Mouse (Mus musculus) MEL (cell line): Measurements from ENCODE around the gene Il1f8. TPM values are rescaled to one million over a fixed set of nuclear protein-coding genes. Genes with fewer than 3 reads are reported as not detected.
"Not testable (repeated sequence)": the region's sequence is repeated elsewhere in the genome, so short reads cannot be mapped to it uniquely, and the experiment has no call there.

ENCODE experiments used
- DNase-seq: peaks from one replicate; pipeline ENCODE4 v3.0.0; 2011; ENCODE audit warnings: low read depth, low spot score
- H3K27ac ChIP-seq: 2 replicates; pipeline ENCODE4 v1.5.1; 2012; ENCODE audit warnings: low read depth, mild to moderate bottlenecking, control low read depth, low read length, moderate library complexity; ENCODE audit not compliant: control insufficient read depth
- H3K27me3 ChIP-seq, 2 experiments: fragments of 150-350 bp in 1 of 2; sonication (generic) in 1 of 2; 2 replicates each; pipeline ENCODE4 v1.6.1; 2012; ENCODE audit warnings: low read length in 2 of 2, mild to moderate bottlenecking in 2 of 2, improper control_type of control experiment in 1 of 2, moderate library complexity in 1 of 2; ENCODE audit not compliant: insufficient read depth in 2 of 2, control insufficient read depth in 1 of 2
- H3K36me3 ChIP-seq, 2 experiments: 2 replicates each; pipeline ENCODE4 v1.6.1; 2012 to 2014; ENCODE audit warnings: low read length in 2 of 2, improper control_type of control experiment in 1 of 2, inconsistent platforms in 1 of 2, mild to moderate bottlenecking in 1 of 2; ENCODE audit not compliant: insufficient read depth in 2 of 2, control insufficient read depth in 1 of 2
- H3K4me1 ChIP-seq, 2 experiments: fragments of 150-350 bp in 1 of 2; sonication (generic) in 1 of 2; 2 replicates each; pipeline ENCODE4 v1.6.1; 2012; ENCODE audit warnings: low read length in 2 of 2, improper control_type of control experiment in 1 of 2, mild to moderate bottlenecking in 1 of 2; ENCODE audit not compliant: insufficient read depth in 2 of 2, control insufficient read depth in 1 of 2
- H3K4me3 ChIP-seq, 2 experiments: fragments of 150-350 bp in 1 of 2; sonication (generic) in 1 of 2; 2 replicates each; pipeline ENCODE4 v1.5.1; 2012; ENCODE audit warnings: low read depth in 2 of 2, low read length in 2 of 2, mild to moderate bottlenecking in 2 of 2, moderate library complexity in 2 of 2, control low read depth in 1 of 2, improper control_type of control experiment in 1 of 2; ENCODE audit not compliant: control insufficient read depth in 1 of 2, insufficient read depth in 1 of 2
- H3K79me2 ChIP-seq: 2 replicates; pipeline ENCODE4 v1.6.1; 2012; ENCODE audit warnings: mild to moderate bottlenecking, low read length, moderate library complexity; ENCODE audit not compliant: control insufficient read depth, poor library complexity, insufficient read depth
- H3K9ac ChIP-seq: 2 replicates; pipeline ENCODE4 v1.6.1; 2012; ENCODE audit warnings: low read depth, mild to moderate bottlenecking, control low read depth, low read length, moderate library complexity; ENCODE audit not compliant: control insufficient read depth, poor library complexity, severe bottlenecking
- H3K9me3 ChIP-seq: fragments of 150-350 bp; sonication (generic); replicated peaks from 2 replicates; pipeline ENCODE4 v1.6.1; 2012; ENCODE audit warnings: mild to moderate bottlenecking, low read length, improper control_type of control experiment, moderate library complexity; ENCODE audit not compliant: insufficient read depth
- BHLHE40 ChIP-seq: IDR thresholded peaks from 2 replicates; pipeline ENCODE4 v1.6.1; 2012; ENCODE audit warnings: low read depth, mild to moderate bottlenecking, inconsistent platforms, low read length, improper control_type of control experiment, borderline replicate concordance
- CHD2 ChIP-seq: IDR thresholded peaks from 2 replicates; pipeline ENCODE4 v1.6.1; 2011; ENCODE audit warnings: low read length, improper control_type of control experiment
- ETS1 ChIP-seq: IDR thresholded peaks from 2 replicates; pipeline ENCODE4 v1.6.1; 2012; ENCODE audit warnings: low read depth, mild to moderate bottlenecking, inconsistent platforms, low read length, improper control_type of control experiment, moderate library complexity
- MAX ChIP-seq: IDR thresholded peaks from 2 replicates; pipeline ENCODE4 v1.6.1; 2011; ENCODE audit warnings: low read length, improper control_type of control experiment
- MYB ChIP-seq: IDR thresholded peaks from 2 replicates; pipeline ENCODE4 v1.6.1; 2011; ENCODE audit warnings: mild to moderate bottlenecking, low read depth, low read length, improper control_type of control experiment
- MYC ChIP-seq: IDR thresholded peaks from 2 replicates; pipeline ENCODE4 v1.6.1; 2011; ENCODE audit warnings: low read depth, mild to moderate bottlenecking, low read length, improper control_type of control experiment, moderate library complexity
- NRF1 ChIP-seq: IDR thresholded peaks from 2 replicates; pipeline ENCODE4 v1.6.1; 2014; ENCODE audit warnings: low read depth, mild to moderate bottlenecking, inconsistent platforms, low read length, improper control_type of control experiment, moderate library complexity; ENCODE audit not compliant: poor library complexity, insufficient read depth, severe bottlenecking
- POLR2A ChIP-seq, 2 experiments: IDR thresholded peaks; 2 replicates each; pipeline ENCODE4 v1.6.1; 2011 to 2012; ENCODE audit warnings: low read length in 2 of 2, mild to moderate bottlenecking in 2 of 2, control low read depth in 1 of 2, improper control_type of control experiment in 1 of 2, low read depth in 1 of 2, moderate library complexity in 1 of 2; ENCODE audit not compliant: control insufficient read depth in 1 of 2, insufficient read depth in 1 of 2, poor library complexity in 1 of 2
- POLR2AphosphoS2 ChIP-seq: IDR thresholded peaks from 2 replicates; pipeline ENCODE4 v1.6.1; 2011; ENCODE audit warnings: low read length, improper control_type of control experiment
- SIN3A ChIP-seq: IDR thresholded peaks from 2 replicates; pipeline ENCODE4 v1.6.1; 2012; ENCODE audit warnings: low read length, improper control_type of control experiment, inconsistent platforms
- SMC3 ChIP-seq: IDR thresholded peaks from 2 replicates; pipeline ENCODE4 v1.6.1; 2011; ENCODE audit warnings: low read depth, low read length, improper control_type of control experiment
- TBP ChIP-seq: IDR thresholded peaks from 2 replicates; pipeline ENCODE4 v1.8.0; 2011; ENCODE audit warnings: low read depth, low read length, improper control_type of control experiment
- USF1 ChIP-seq: IDR thresholded peaks from 2 replicates; pipeline ENCODE4 v1.6.1; 2014; ENCODE audit warnings: low read depth, mild to moderate bottlenecking, inconsistent platforms, low read length, improper control_type of control experiment, moderate library complexity
- ZKSCAN1 ChIP-seq: IDR thresholded peaks from 2 replicates; pipeline ENCODE4 v1.6.1; 2012; ENCODE audit warnings: low read depth, mild to moderate bottlenecking, inconsistent platforms, low read length, improper control_type of control experiment, moderate library complexity
- ZMIZ1 ChIP-seq: IDR thresholded peaks from 2 replicates; pipeline ENCODE4 v1.6.1; 2012; ENCODE audit warnings: low read depth, mild to moderate bottlenecking, inconsistent platforms, low read length, improper control_type of control experiment, moderate library complexity
- polyA plus RNA-seq, 2 experiments: library from polyadenylated mRNA; stranded (reverse) in 1 of 2; unstranded in 1 of 2; fragments of >175 nt in 1 of 2; fragments of >200 nt in 1 of 2; gene quantifications; 2 replicates each; pipeline versions ENCODE4 v1.2.1 to v1.2.4; 2012; ENCODE audit warnings: low replicate concordance in 2 of 2, low read depth in 1 of 2; ENCODE audit not compliant: insufficient read length in 2 of 2, insufficient read depth in 1 of 2, missing spikeins in 1 of 2
- total RNA-seq: library from RNA; depleted of rRNA; stranded (reverse); fragments of 300-350 nt; gene quantifications from 2 replicates; pipeline ENCODE4 v1.2.3, GENCODE M21; 2012

The Il1f8 gene
- total and polyA plus RNA-seq, 3 experiments = not detected

GRCm38 (mm10) chr2:24134373-24134772 is 18.6 kb upstream of the Il1f8 start:
- H3K27ac ChIP-seq = no peak overlapping the region
- H3K36me3 ChIP-seq = no peaks in the 10 kb centered on the region
- no peaks in the 10 kb centered on the region for H3K4me1 ChIP-seq
- H3K9ac ChIP-seq = no peak overlapping the region
- H3K9me3 ChIP-seq = no peaks in the 10 kb centered on the region
- DNase-seq = no peak
- TF ChIP-seq NRF1 = no peak
- no peak for TF ChIP-seq MAX
- TF ChIP-seq ZKSCAN1 = no peak
- TF ChIP-seq POLR2AphosphoS2 = no peak
- TF ChIP-seq CHD2 = no peak
- no peak for TF ChIP-seq ZMIZ1
- no peak for TF ChIP-seq POLR2A (IDR thresholded peaks at IDR 0.05; ENCODE audit: control insufficient read depth in 1 of 2, insufficient read depth in 1 of 2, low read depth in 1 of 2, low read length in 2 of 2, poor library complexity in 1 of 2)
- TF ChIP-seq ETS1 = no peak
- no peak for TF ChIP-seq MYC
- no peak for TF ChIP-seq SIN3A
- no peak for TF ChIP-seq USF1
- TF ChIP-seq MYB = no peak
- no peak for TF ChIP-seq TBP
- no peak for TF ChIP-seq BHLHE40
- TF ChIP-seq SMC3 = no peak
- H3K27me3 ChIP-seq = no peaks in the 10 kb centered on the region
- H3K4me3 ChIP-seq = no peak overlapping the region
- H3K79me2 ChIP-seq = no peaks in the 10 kb centered on the region

- H3K27me3 ChIP-seq, H3K36me3 ChIP-seq, H3K4me1 ChIP-seq, DNase-seq, H3K4me3 ChIP-seq, H3K9ac ChIP-seq, H3K9me3 ChIP-seq, H3K27ac ChIP-seq, H3K79me2 ChIP-seq: not testable (repeated sequence)
These were observed 28.8 kb downstream of the Il1f8 start for GRCm38 (mm10) chr2:24181683-24182331.

DNA sequence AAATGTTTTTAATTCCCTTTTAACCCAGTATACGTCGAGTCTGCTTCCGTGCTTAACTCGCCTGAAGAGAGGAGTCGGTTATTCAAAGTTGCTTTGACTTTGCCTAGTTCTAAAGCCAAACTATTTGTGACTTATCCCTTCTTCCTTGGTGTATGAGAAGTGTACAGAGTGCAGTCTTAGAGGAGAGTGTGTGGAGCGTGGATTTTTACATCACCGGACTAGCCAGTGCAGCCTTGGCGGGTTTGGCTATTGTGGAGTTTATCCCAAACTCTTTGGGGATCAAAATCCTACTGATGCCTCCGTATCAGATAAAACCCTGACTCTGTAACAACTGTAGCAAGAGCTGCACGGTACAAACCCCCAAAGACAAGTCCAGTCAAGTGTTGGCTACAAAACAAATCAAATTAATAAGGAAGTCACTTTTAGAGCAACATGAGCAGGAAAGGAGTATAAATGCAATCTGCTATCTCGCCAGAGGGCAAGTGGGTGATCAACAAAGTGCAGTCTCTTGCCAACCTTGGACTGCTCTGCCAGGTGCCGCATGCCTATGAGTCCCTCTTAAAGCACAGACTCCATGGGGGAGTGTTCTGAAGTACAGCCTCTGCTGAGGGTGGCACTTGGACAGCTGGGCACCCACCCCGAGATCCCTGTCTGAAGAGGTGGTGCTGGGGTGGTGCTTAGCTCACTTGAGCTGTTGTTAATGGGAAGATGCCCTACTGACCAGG is 29.6 kb downstream of the Il1f8 start:
- H3K9me3 ChIP-seq, H3K79me2 ChIP-seq, H3K4me3 ChIP-seq, H3K27me3 ChIP-seq, H3K27ac ChIP-seq, H3K9ac ChIP-seq, H3K36me3 ChIP-seq, DNase-seq, H3K4me1 ChIP-seq: not testable (repeated sequence)

GRCm38 (mm10) chr2:24184092-24184491 is 31.1 kb downstream of the Il1f8 start:
- DNase-seq, H3K27me3 ChIP-seq, H3K4me3 ChIP-seq, H3K9ac ChIP-seq, H3K36me3 ChIP-seq, H3K4me1 ChIP-seq, H3K9me3 ChIP-seq, H3K27ac ChIP-seq, H3K79me2 ChIP-seq: not testable (repeated sequence)
